Mouse (Mus musculus) bone marrow, adult 2 months (tissue): ENCODE data around the gene Efnb2.

Source experiments
- CTCF ChIP-seq: fragments of 200-500 bp; IDR thresholded peaks from 2 replicates; pipeline ENCODE4 v1.5.1; 2011; ENCODE audit warnings: low read length, control low read depth; ENCODE audit not compliant: control insufficient read depth, insufficient read depth
- POLR2A ChIP-seq: fragments of 200-500 bp; IDR thresholded peaks from 2 replicates; pipeline ENCODE4 v1.6.1; 2011; ENCODE audit warnings: low read depth, mild to moderate bottlenecking, control low read depth, low read length, borderline replicate concordance; ENCODE audit not compliant: control insufficient read depth

DNA sequence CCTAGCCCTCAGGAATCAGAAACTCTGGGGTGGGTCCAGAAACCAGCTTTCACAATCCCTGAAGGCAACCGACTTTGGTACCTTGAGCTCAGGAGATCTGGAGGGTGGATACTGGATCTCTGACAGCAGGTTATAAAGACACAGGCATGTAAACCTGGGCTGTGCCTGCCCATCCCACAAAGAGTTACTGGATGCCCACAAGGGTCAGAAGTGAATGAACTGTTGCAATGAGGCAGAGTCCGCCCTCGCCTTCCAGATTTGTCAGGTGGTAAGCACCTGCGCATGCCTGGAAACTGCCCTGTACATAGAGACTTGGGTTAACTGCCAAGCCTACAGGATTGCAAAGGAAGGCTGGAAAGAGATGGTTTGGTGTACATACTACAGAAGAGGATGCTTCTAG, 8.7 kb downstream of the Efnb2 start:
- TF ChIP-seq CTCF (no peak), POLR2A (no peak)
